13 mouse cellular contexts compared by ENCODE assay signal in genomic region chr14:81622063-81622462, GRCm38 (mm10).
DNase-seq lines count a peak whose midpoint lies in the region.
"Had no signal": no experiment of that assay in that cellular context is flagged by ENCODE, and none has a peak within 500 bp of the region (broad histone marks: within the 10 kb centered on the region; RNA-seq: fewer than 3 reads in every experiment).

No protein-coding gene starts in this region.

- DNase-seq in frontal cortex, postnatal 36 days (ENCODE audit: low spot score in 2 of 2), result peak; percentile 2 to 45
- no peak for DNase-seq in frontal cortex, postnatal 25 days (ENCODE audit: low spot score in 2 of 2)
- DNase-seq in right cerebral cortex, adult 2 months (ENCODE audit: low spot score in 2 of 2), result peak; percentile 3 to 7
- DNase-seq in right cerebral cortex, adult 18-20 months, result no peak
- DNase-seq in right cerebral cortex, postnatal 36 days (ENCODE audit: low spot score in 2 of 2), result peak; percentile 2 to 4
- no peak for DNase-seq in testis, postnatal 10 days (ENCODE audit: low spot score)
- no peak for DNase-seq in adrenal gland, postnatal 25 days
- DNase-seq: adrenal gland, adult 2 months; adrenal gland, postnatal 36 days; cerebellum, adult 11 months; cerebellum, adult 8-10 months; cerebellum, postnatal 14 days; gastrocnemius, postnatal 25 days had no signal

Comparison
In these comparisons a context has a peak if more than half of its experiments do, and no peak if none do; other contexts are left out.
1. DNase-seq: peak in frontal cortex, postnatal 36 days (2 of 2), right cerebral cortex, adult 2 months (2 of 2) and right cerebral cortex, postnatal 36 days (2 of 2); none in frontal cortex, postnatal 25 days (0 of 2), right cerebral cortex, adult 18-20 months (single experiment), testis, postnatal 10 days (single experiment) and adrenal gland, postnatal 25 days (single experiment).